ENCODE assay signal across 24 mouse cellular contexts in the genomic region with DNA sequence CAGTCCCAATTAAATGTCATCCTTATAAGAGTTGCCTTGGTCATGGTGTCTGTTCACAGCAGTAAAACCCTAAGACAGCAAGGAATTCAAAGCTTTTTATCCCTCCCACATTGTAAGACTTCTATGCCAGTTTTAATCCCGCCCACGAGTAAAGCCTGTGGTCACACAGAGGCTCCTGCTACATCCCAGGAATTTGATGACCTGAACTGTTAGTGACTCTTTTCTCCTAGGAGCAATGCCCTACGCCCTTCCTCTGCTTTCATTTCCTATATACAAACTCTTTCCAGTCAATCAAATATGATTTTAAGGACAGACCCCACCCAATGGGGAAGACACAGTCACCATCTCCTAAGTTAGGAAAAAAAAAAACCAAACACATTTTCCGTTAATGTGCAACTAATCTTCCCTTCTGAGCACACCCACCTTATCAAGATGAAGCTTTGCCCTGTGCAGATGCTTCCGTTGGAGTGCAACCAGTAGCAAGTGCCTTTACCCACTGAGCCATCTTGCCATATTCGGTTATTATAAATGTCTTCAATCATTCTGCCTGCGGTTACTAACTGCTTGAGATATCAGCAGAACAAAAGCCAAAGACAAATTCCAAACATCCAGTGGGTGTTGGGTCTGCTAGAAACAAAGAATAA. TPM values are rescaled to one million over a fixed set of nuclear protein-coding genes. Genes with fewer than 3 reads are reported as not detected.
"Had no signal": no experiment of that assay in that cellular context is flagged by ENCODE, and none has a peak within 500 bp of the region (broad histone marks: within the 10 kb centered on the region; RNA-seq: fewer than 3 reads in every experiment).

No protein-coding gene starts in this region.

- H3K27me3 ChIP-seq: intestine, embryonic 15.5 days; kidney, embryonic 15.5 days; limb, embryonic 13.5 days; neural tube, embryonic 12.5 days; neural tube, embryonic 15.5 days; stomach, embryonic 15.5 days had no signal

- H3K9ac ChIP-seq: intestine, embryonic 15.5 days; kidney, embryonic 15.5 days; limb, embryonic 13.5 days; liver, embryonic 14.5 days; liver, postnatal 0 days; neural tube, embryonic 12.5 days; neural tube, embryonic 15.5 days; stomach, embryonic 15.5 days had no signal

- H3K9me3 ChIP-seq: intestine, embryonic 15.5 days; kidney, embryonic 15.5 days; limb, embryonic 13.5 days; neural tube, embryonic 12.5 days; neural tube, embryonic 15.5 days; stomach, embryonic 15.5 days had no signal

- DNase-seq: kidney, adult 11 months; kidney, adult 8-10 months; kidney, postnatal 10 days; kidney, postnatal 36 days; layer of hippocampus, postnatal 36 days; left cerebral cortex, postnatal 4 days; liver, postnatal 0 days; midbrain, embryonic 14.5 days; right cerebral cortex, adult 18-20 months; right cerebral cortex, postnatal 14 days; spleen, adult 18-20 months; thymus, adult 18-20 months; thymus, postnatal 4 days had no signal

- H3K4me3 ChIP-seq: intestine, embryonic 15.5 days; kidney, embryonic 15.5 days; left cerebral cortex, adult 2 months; limb, embryonic 13.5 days; neural tube, embryonic 12.5 days; neural tube, embryonic 15.5 days; stomach, embryonic 15.5 days had no signal

- H3K4me2 ChIP-seq: intestine, embryonic 15.5 days; kidney, embryonic 15.5 days; limb, embryonic 13.5 days; liver, embryonic 11.5 days; midbrain, embryonic 11.5 days; neural tube, embryonic 12.5 days; neural tube, embryonic 15.5 days; stomach, embryonic 15.5 days had no signal

- H3K27ac ChIP-seq: intestine, embryonic 15.5 days; kidney, embryonic 15.5 days; left cerebral cortex, adult 2 months; limb, embryonic 13.5 days; liver, embryonic 14.5 days; neural tube, embryonic 12.5 days; neural tube, embryonic 15.5 days; stomach, embryonic 15.5 days had no signal

- ATAC-seq: intestine, embryonic 15.5 days; liver, postnatal 0 days had no signal

- H3K4me1 ChIP-seq: intestine, embryonic 15.5 days; kidney, embryonic 15.5 days; neural tube, embryonic 12.5 days; neural tube, embryonic 15.5 days had no signal

- H3K36me3 ChIP-seq: intestine, embryonic 15.5 days; kidney, embryonic 15.5 days; limb, embryonic 13.5 days; neural tube, embryonic 12.5 days; neural tube, embryonic 15.5 days; stomach, embryonic 15.5 days had no signal

RNA-seq across cellular contexts. Expression of a gene that starts 3.1 kb away (rescaled TPM):
- total RNA-seq: left cerebral cortex, postnatal 4 days; midbrain, postnatal 0 days had no signal
- polyA plus RNA-seq: midbrain, embryonic 11.5 days; midbrain, embryonic 14.5 days; neural tube, embryonic 15.5 days had no signal
